ENCODE assay signal across 9 mouse cellular contexts in genomic region chr2:163838043-163838442, GRCm38 (mm10). TPM values are rescaled to one million over a fixed set of nuclear protein-coding genes. Genes with fewer than 3 reads are reported as not detected.
DNase-seq lines count a peak whose midpoint lies in the region; ATAC-seq lines count a peak whose summit lies in the region.
"Had no signal": no experiment of that assay in that cellular context is flagged by ENCODE, and none has a peak within 500 bp of the region (broad histone marks: within the 10 kb centered on the region; RNA-seq: fewer than 3 reads in every experiment).

No protein-coding gene starts in this region.

- H3K4me3 ChIP-seq in embryonic facial prominence, embryonic 11.5 days (ENCODE audit: low read depth, low read length) = no peak overlapping the region
- H3K4me3 ChIP-seq: liver, embryonic 15.5 days had no signal

- no peak; the same call in 1 of the 2 replicates for ATAC-seq in embryonic facial prominence, embryonic 11.5 days (replicated peaks; ENCODE audit: insufficient number of reproducible peaks, low FRiP score, low TSS enrichment, low read depth)

- no peak overlapping the region for H3K4me2 ChIP-seq in embryonic facial prominence, embryonic 11.5 days (ENCODE audit: low read depth, low read length)
- H3K4me2 ChIP-seq: liver, embryonic 15.5 days had no signal

- H3K9me3 ChIP-seq in embryonic facial prominence, embryonic 11.5 days (replicated peaks; ENCODE audit: control insufficient read depth, low read length) = no peaks in the 10 kb centered on the region
- H3K9me3 ChIP-seq: liver, embryonic 15.5 days had no signal

- no peaks in the 10 kb centered on the region for H3K4me1 ChIP-seq in embryonic facial prominence, embryonic 11.5 days (ENCODE audit: control insufficient read depth, insufficient read depth, low read length)
- H3K4me1 ChIP-seq: liver, embryonic 15.5 days had no signal

- H3K9ac ChIP-seq in embryonic facial prominence, embryonic 11.5 days (replicated peaks; ENCODE audit: low read length) = no peak overlapping the region
- H3K9ac ChIP-seq: liver, embryonic 15.5 days had no signal

- no peak overlapping the region for H3K27ac ChIP-seq in embryonic facial prominence, embryonic 11.5 days (replicated peaks; ENCODE audit: low read depth, low read length)
- H3K27ac ChIP-seq: liver, embryonic 15.5 days had no signal

- no peaks in the 10 kb centered on the region for H3K36me3 ChIP-seq in embryonic facial prominence, embryonic 11.5 days (replicated peaks; ENCODE audit: control insufficient read depth, insufficient read depth, low read depth, low read length)
- H3K36me3 ChIP-seq: liver, embryonic 15.5 days had no signal

- peak; percentile 76 for DNase-seq in ES-CJ7 (ENCODE audit: low read depth, low spot score)
- peak; percentile 80 to 88 for DNase-seq in adrenal gland, postnatal 36 days
- DNase-seq in embryonic facial prominence, embryonic 11.5 days (ENCODE audit: low spot score) = peak; percentile 86
- DNase-seq in heart, postnatal 10 days = peak; percentile 88 to 92
- DNase-seq in layer of hippocampus, postnatal 10 days (ENCODE audit: low spot score in 2 of 2) = peak; percentile 91 to 92
- DNase-seq in lung, postnatal 25 days (ENCODE audit: low spot score) = peak; percentile 86
- DNase-seq in retina, postnatal 7 days (ENCODE audit: low read depth, low spot score) = peak; percentile 79
- DNase-seq in urinary bladder, adult 18-20 months (ENCODE audit: low spot score in 2 of 2) = peak; percentile 61 to 62

- WGBS in embryonic facial prominence, embryonic 11.5 days = 33% methylated on average over 9 of the region's 9 CpGs

- no peaks in the 10 kb centered on the region for H3K27me3 ChIP-seq in embryonic facial prominence, embryonic 11.5 days (ENCODE audit: control insufficient read depth, insufficient read depth, low read length)
- H3K27me3 ChIP-seq: liver, embryonic 15.5 days had no signal

- intact Hi-C loops in heart, postnatal 10 days (cut with DNase I) = loop anchor here (5.0 to 10.0 kb wide), 2 partner anchors 53 to 236 kb away; partner anchors contain the start of gene Ttpal

RNA-seq across cellular contexts. Expression of gene Kcnk15, which starts 15.4 kb away (rescaled TPM):
- not detected for total RNA-seq in adrenal gland, postnatal 36 days (2021)
- not detected in 2 replicates for polyA plus RNA-seq in embryonic facial prominence, embryonic 11.5 days (2014; fragmentation: Nextera tagmentation; extraction: Ambion mirVana)
- not detected for total RNA-seq in heart, postnatal 10 days (2021)
- total RNA-seq in layer of hippocampus, postnatal 10 days (2021) = not detected
- polyA plus RNA-seq: liver, embryonic 15.5 days had no signal

RNA-seq across cellular contexts. Expression of gene Ccn5, which starts 17.4 kb away (rescaled TPM):
- under 1 TPM in 1 of 2 experiments, not detected in 1; 0.63 TPM for total RNA-seq in adrenal gland, postnatal 36 days (2021)
- polyA plus RNA-seq in embryonic facial prominence, embryonic 11.5 days (2014; fragmentation: Nextera tagmentation; extraction: Ambion mirVana) = 0.71 TPM in 1 of 2 replicates, not detected in the other
- 1 to 10 TPM in 1 of 2 experiments, under 1 TPM in 1; 0.97 to 1.1 TPM for total RNA-seq in heart, postnatal 10 days (2021)
- total RNA-seq in layer of hippocampus, postnatal 10 days (2021) = under 1 TPM in 1 of 2 experiments, not detected in 1; 0.27 TPM
